Mouse (Mus musculus): ENCODE results near the gene Crebl2. TPM values are rescaled to one million over a fixed set of nuclear protein-coding genes. Genes with fewer than 3 reads are reported as not detected.

The Crebl2 gene
- polyA plus RNA-seq, 1 experiment from 2014 or later = 1.5 TPM

- no peaks in the 10 kb centered on the region for H3K9me3 ChIP-seq (ENCODE audit: control insufficient read depth, low read length)
- ATAC-seq (replicated peaks; ENCODE audit: low FRiP score) (no peak), DNase-seq (ENCODE audit: low spot score) (no peak)
- no peak overlapping the region for H3K4me3 ChIP-seq (ENCODE audit: low read depth, low read length)
- H3K27ac ChIP-seq (ENCODE audit: low read depth, low read length) = no peak overlapping the region
- 89% methylated on average over 2 of the region's 2 CpGs for WGBS
- H3K4me1 ChIP-seq (replicated peaks; ENCODE audit: control insufficient read depth, insufficient read depth, low read length) = no peaks in the 10 kb centered on the region; the same call in 1 of the 2 replicates
- H3K4me2 ChIP-seq = no peak overlapping the region
- H3K9ac ChIP-seq (ENCODE audit: low read depth, low read length) = no peak overlapping the region
- 0 out of 2 replicates have a peak, but pooled peaks cover 3% of the 10 kb centered on the region for H3K27me3 ChIP-seq (replicated peaks; ENCODE audit: control insufficient read depth, insufficient read depth, low read length)
- no peaks in the 10 kb centered on the region for H3K36me3 ChIP-seq (ENCODE audit: control insufficient read depth, insufficient read depth, low read length)
Measured at GRCm38 (mm10) chr6:134885515-134885914, 55.6 kb downstream of the Crebl2 start.

GRCm38 (mm10) chr6:134886475-134886874, 56.5 kb downstream of the Crebl2 start:
- Histone ChIP-seq H3K36me3 (ENCODE audit: control insufficient read depth, insufficient read depth, low read length) (no peaks in the 10 kb centered on the region), H3K4me2 (no peak overlapping the region), H3K27ac (ENCODE audit: low read depth, low read length) (no peak overlapping the region), H3K9me3 (ENCODE audit: control insufficient read depth, low read length) (no peaks in the 10 kb centered on the region), H3K9ac (ENCODE audit: low read depth, low read length) (no peak overlapping the region), H3K4me1 (replicated peaks; ENCODE audit: control insufficient read depth, insufficient read depth, low read length) (no peaks in the 10 kb centered on the region; the same call in 1 of the 2 replicates), H3K4me3 (ENCODE audit: low read depth, low read length) (no peak overlapping the region), H3K27me3 (replicated peaks; ENCODE audit: control insufficient read depth, insufficient read depth, low read length) (0 out of 2 replicates have a peak, but pooled peaks cover 3% of the 10 kb centered on the region)
- DNase-seq (ENCODE audit: low spot score) = no peak
- ATAC-seq (replicated peaks; ENCODE audit: low FRiP score) = no peak
- WGBS = 82% methylated on average over 8 of the region's 8 CpGs

- H3K4me1 ChIP-seq (replicated peaks; ENCODE audit: control insufficient read depth, insufficient read depth, low read length) = no peaks in the 10 kb centered on the region; the same call in 1 of the 2 replicates
- H3K9me3 ChIP-seq (ENCODE audit: control insufficient read depth, low read length) = no peaks in the 10 kb centered on the region
- DNase-seq (ENCODE audit: low spot score) (no peak), ATAC-seq (replicated peaks; ENCODE audit: low FRiP score) (no peak)
- no peak overlapping the region for H3K27ac ChIP-seq (ENCODE audit: low read depth, low read length)
- no peak overlapping the region for H3K9ac ChIP-seq (ENCODE audit: low read depth, low read length)
- H3K4me2 ChIP-seq = peak overlapping the region; percentile 3; the same call in 1 of the 2 replicates
- no peaks in the 10 kb centered on the region for H3K36me3 ChIP-seq (ENCODE audit: control insufficient read depth, insufficient read depth, low read length)
- H3K4me3 ChIP-seq (ENCODE audit: low read depth, low read length) = no peak overlapping the region
- H3K27me3 ChIP-seq (replicated peaks; ENCODE audit: control insufficient read depth, insufficient read depth, low read length) = 0 out of 2 replicates have a peak, but pooled peaks cover 3% of the 10 kb centered on the region
- 48% methylated on average over 5 of the region's 5 CpGs for WGBS
Measured at GRCm38 (mm10) chr6:134887008-134887407, 57.1 kb downstream of the Crebl2 start.

DNA sequence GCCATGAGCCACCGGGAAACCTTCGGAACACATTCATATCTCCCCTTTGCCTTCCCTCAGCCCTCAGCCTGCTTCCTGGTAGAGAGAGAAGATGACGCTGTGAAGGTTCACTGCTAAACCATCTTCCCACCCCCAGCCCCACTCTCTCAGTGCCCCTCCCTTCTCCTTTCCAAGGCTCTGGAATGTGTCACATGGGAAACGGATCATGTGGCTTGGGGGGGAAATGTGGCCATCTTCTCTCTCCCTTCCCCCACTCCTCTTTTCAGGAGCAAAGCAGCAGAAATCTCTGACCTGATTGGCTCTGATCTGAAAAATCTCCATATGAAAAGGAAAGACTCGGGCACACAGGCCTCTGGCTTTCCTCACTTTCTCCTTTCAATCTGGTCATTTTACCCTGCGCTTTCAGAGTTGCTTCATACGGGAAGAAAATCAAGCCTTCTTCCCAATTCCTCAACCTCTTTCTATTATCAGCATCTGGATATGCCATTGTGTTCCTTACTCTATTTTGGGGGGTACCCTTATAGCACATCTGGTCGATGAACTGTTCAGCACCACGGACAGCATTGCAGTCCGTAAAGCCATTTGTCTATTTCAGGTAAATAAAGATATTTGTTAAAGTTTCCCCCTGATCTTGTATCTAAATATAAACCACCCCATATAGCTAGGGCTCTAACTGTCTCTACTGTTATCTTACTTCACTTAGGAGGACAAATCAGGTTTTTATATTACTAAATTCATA, 57.9 kb downstream of the Crebl2 start:
- WGBS = 13% methylated on average over 10 of the region's 10 CpGs
- Histone ChIP-seq H3K4me1 (replicated peaks; ENCODE audit: control insufficient read depth, insufficient read depth, low read length) (no peaks in the 10 kb centered on the region; the same call in 1 of the 2 replicates), H3K9me3 (ENCODE audit: control insufficient read depth, low read length) (no peaks in the 10 kb centered on the region), H3K27ac (ENCODE audit: low read depth, low read length) (no peak overlapping the region), H3K27me3 (replicated peaks; ENCODE audit: control insufficient read depth, insufficient read depth, low read length) (0 out of 2 replicates have a peak, but pooled peaks cover 3% of the 10 kb centered on the region), H3K4me3 (ENCODE audit: low read depth, low read length) (0 out of 2 replicates have a peak overlapping the region, but pooled peaks have one; percentile 15), H3K9ac (ENCODE audit: low read depth, low read length) (no peak overlapping the region), H3K36me3 (ENCODE audit: control insufficient read depth, insufficient read depth, low read length) (no peaks in the 10 kb centered on the region), H3K4me2 (peak overlapping the region; percentile 16)
- DNase-seq (ENCODE audit: low spot score) (no peak), ATAC-seq (replicated peaks; ENCODE audit: low FRiP score) (no peak)

DNA sequence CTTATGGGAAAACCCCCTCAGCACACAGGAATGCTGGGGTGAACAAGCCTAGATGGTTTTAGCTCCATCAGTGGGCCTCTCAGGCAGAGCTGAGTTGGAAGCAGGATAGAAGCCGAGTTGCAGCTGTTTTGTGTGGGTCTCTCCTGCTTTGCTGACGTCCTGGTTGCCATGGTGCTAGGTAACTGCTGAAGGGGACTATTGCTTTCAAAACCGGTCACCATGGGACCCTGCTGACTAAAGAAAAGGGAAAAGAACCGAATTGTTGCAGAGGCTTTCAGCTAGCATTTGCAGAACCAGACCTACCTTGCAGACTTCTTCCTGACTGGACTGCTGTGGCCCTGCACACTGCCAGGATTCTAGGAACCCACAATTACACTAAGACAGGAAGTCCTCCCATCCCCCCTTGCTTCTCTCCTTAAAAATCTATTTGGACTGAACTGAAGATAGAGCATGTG, 58.6 kb downstream of the Crebl2 start:
- DNase-seq (ENCODE audit: low spot score) = no peak

GRCm38 (mm10) chr6:134889763-134890162, 59.8 kb downstream of the Crebl2 start:
- H3K27ac ChIP-seq (ENCODE audit: low read depth, low read length) = no peak overlapping the region
- ATAC-seq (replicated peaks; ENCODE audit: low FRiP score) = no peak
- no peaks in the 10 kb centered on the region; the same call in 1 of the 2 replicates for H3K36me3 ChIP-seq (ENCODE audit: control insufficient read depth, insufficient read depth, low read length)
- 0 out of 2 replicates have a peak, but pooled peaks cover 3% of the 10 kb centered on the region for H3K27me3 ChIP-seq (replicated peaks; ENCODE audit: control insufficient read depth, insufficient read depth, low read length)
- H3K9me3 ChIP-seq (ENCODE audit: control insufficient read depth, low read length) = no peaks in the 10 kb centered on the region
- no peak overlapping the region for H3K9ac ChIP-seq (ENCODE audit: low read depth, low read length)
- DNase-seq (ENCODE audit: low spot score) = no peak
- H3K4me1 ChIP-seq (replicated peaks; ENCODE audit: control insufficient read depth, insufficient read depth, low read length) = no peaks in the 10 kb centered on the region; the same call in 1 of the 2 replicates
- no peak overlapping the region for H3K4me2 ChIP-seq
- H3K4me3 ChIP-seq (ENCODE audit: low read depth, low read length) = no peak overlapping the region
- 76% methylated on average over 1 of the region's 1 CpGs for WGBS

More for the DNA sequence above, 58.6 kb downstream of the Crebl2 start:
- Histone ChIP-seq H3K4me3 (ENCODE audit: low read depth, low read length) (no peak overlapping the region), H3K9ac (ENCODE audit: low read depth, low read length) (no peak overlapping the region), H3K27ac (ENCODE audit: low read depth, low read length) (no peak overlapping the region), H3K4me1 (replicated peaks; ENCODE audit: control insufficient read depth, insufficient read depth, low read length) (no peaks in the 10 kb centered on the region; the same call in 1 of the 2 replicates), H3K36me3 (ENCODE audit: control insufficient read depth, insufficient read depth, low read length) (no peaks in the 10 kb centered on the region), H3K4me2 (no peak overlapping the region), H3K27me3 (replicated peaks; ENCODE audit: control insufficient read depth, insufficient read depth, low read length) (0 out of 2 replicates have a peak, but pooled peaks cover 3% of the 10 kb centered on the region), H3K9me3 (ENCODE audit: control insufficient read depth, low read length) (no peaks in the 10 kb centered on the region)
- 8% methylated on average over 4 of the region's 4 CpGs for whole genome bisulfite sequencing
- no peak; the same call in 1 of the 2 replicates for ATAC-seq (replicated peaks; ENCODE audit: low FRiP score)

- no peak overlapping the region for H3K4me3 ChIP-seq (ENCODE audit: low read depth, low read length)
- DNase-seq (ENCODE audit: low spot score) (no peak), ATAC-seq (replicated peaks; ENCODE audit: low FRiP score) (no peak)
- 73% methylated on average over 7 of the region's 7 CpGs for WGBS
- no peak overlapping the region for H3K27ac ChIP-seq (ENCODE audit: low read depth, low read length)
- 0 out of 2 replicates have a peak, but pooled peaks cover 3% of the 10 kb centered on the region for H3K27me3 ChIP-seq (replicated peaks; ENCODE audit: control insufficient read depth, insufficient read depth, low read length)
- no peaks in the 10 kb centered on the region; the same call in 1 of the 2 replicates for H3K4me1 ChIP-seq (replicated peaks; ENCODE audit: control insufficient read depth, insufficient read depth, low read length)
- H3K9me3 ChIP-seq (ENCODE audit: control insufficient read depth, low read length) = no peaks in the 10 kb centered on the region
- H3K9ac ChIP-seq (ENCODE audit: low read depth, low read length) = no peak overlapping the region
- H3K36me3 ChIP-seq (ENCODE audit: control insufficient read depth, insufficient read depth, low read length) = no peaks in the 10 kb centered on the region; the same call in 1 of the 2 replicates
- H3K4me2 ChIP-seq = no peak overlapping the region
Measured at GRCm38 (mm10) chr6:134890436-134890835, 60.5 kb downstream of the Crebl2 start.

- H3K9me3 ChIP-seq (ENCODE audit: control insufficient read depth, low read length) = no peaks in the 10 kb centered on the region
- ATAC-seq (replicated peaks; ENCODE audit: low FRiP score) = no peak; the same call in 1 of the 2 replicates
- peak overlapping the region; percentile 73 for H3K4me3 ChIP-seq (ENCODE audit: low read depth, low read length)
- no peak for DNase-seq (ENCODE audit: low spot score)
- H3K4me2 ChIP-seq = peak overlapping the region; percentile 89
- 0 out of 2 replicates have a peak overlapping the region, but pooled peaks have one; percentile 100 for H3K27ac ChIP-seq (ENCODE audit: low read depth, low read length)
- H3K4me1 ChIP-seq (replicated peaks; ENCODE audit: control insufficient read depth, insufficient read depth, low read length) = peaks cover 8% of the 10 kb centered on the region
- no peaks in the 10 kb centered on the region for H3K27me3 ChIP-seq (replicated peaks; ENCODE audit: control insufficient read depth, insufficient read depth, low read length)
- no peaks in the 10 kb centered on the region; the same call in 1 of the 2 replicates for H3K36me3 ChIP-seq (ENCODE audit: control insufficient read depth, insufficient read depth, low read length)
- peak overlapping the region; percentile 94 for H3K9ac ChIP-seq (ENCODE audit: low read depth, low read length)
- 46% methylated on average over 15 of the region's 15 CpGs for WGBS
Measured at GRCm38 (mm10) chr6:134896570-134897436, 66.8 kb downstream of the Crebl2 start.
